Mouse (Mus musculus) heart, postnatal 0 days (tissue): ENCODE measurements around the gene Trip13.

ENCODE experiments used
- CTCF ChIP-seq: IDR thresholded peaks from 2 replicates; pipeline ENCODE4 v1.5.1; 2016; ENCODE audit warnings: antibody characterized with exemption, control low read depth, low read depth
- EP300 ChIP-seq: IDR thresholded peaks from 2 replicates; pipeline ENCODE4 v1.6.1; 2016; ENCODE audit warnings: antibody characterized with exemption, low read depth

GRCm38 (mm10) chr13:73885656-73886055, 51.9 kb downstream of the Trip13 start:
- TF ChIP-seq CTCF: no peak
- no peak for TF ChIP-seq EP300
